Mouse (Mus musculus): Measurements from ENCODE around the gene Slc43a2. TPM values are rescaled to one million over a fixed set of nuclear protein-coding genes. Genes with fewer than 3 reads are reported as not detected.

Gene Slc43a2
- polyA plus RNA-seq, 1 experiment: 148 TPM

GRCm38 (mm10) chr11:75574378-75575123, 43.1 kb downstream of the Slc43a2 start:
- no peaks in the 10 kb centered on the region for H3K27me3 ChIP-seq (replicated peaks; ENCODE audit: control insufficient read depth, insufficient read depth, low read length)
- no peak for TF ChIP-seq CTCF (conservative IDR thresholded peaks at IDR 0.05; ENCODE audit: insufficient read depth, insufficient read length, low read depth, low read length)
- no peak for TF ChIP-seq POLR2A (IDR thresholded peaks at IDR 0.05; ENCODE audit: low read depth, low read length)
- no peak overlapping the region for H3K4me3 ChIP-seq (ENCODE audit: insufficient read depth, low read depth, low read length)
- DNase-seq: no peak
- H3K36me3 ChIP-seq (ENCODE audit: control insufficient read depth, insufficient read depth, low read length): no peaks in the 10 kb centered on the region; the same call in 1 of the 2 replicates
- no peaks in the 10 kb centered on the region; the same call in 1 of the 2 replicates for H3K4me1 ChIP-seq (ENCODE audit: control insufficient read depth, insufficient read depth, low read length)
- no peak overlapping the region for H3K27ac ChIP-seq (ENCODE audit: insufficient read depth, low read depth, low read length)
- WGBS: 92% methylated on average over 5 of the region's 5 CpGs

GRCm38 (mm10) chr11:75575560-75576123, 44.1 kb downstream of the Slc43a2 start:
- 75% methylated on average over 9 of the region's 9 CpGs for WGBS
- H3K4me3 ChIP-seq (ENCODE audit: insufficient read depth, low read depth, low read length): no peak overlapping the region
- no peaks in the 10 kb centered on the region for H3K36me3 ChIP-seq (ENCODE audit: control insufficient read depth, insufficient read depth, low read length)
- H3K27ac ChIP-seq (ENCODE audit: insufficient read depth, low read depth, low read length): no peak overlapping the region
- DNase-seq: no peak
- H3K27me3 ChIP-seq (replicated peaks; ENCODE audit: control insufficient read depth, insufficient read depth, low read length): no peaks in the 10 kb centered on the region
- H3K4me1 ChIP-seq (ENCODE audit: control insufficient read depth, insufficient read depth, low read length): no peaks in the 10 kb centered on the region; the same call in 1 of the 2 replicates
- TF ChIP-seq CTCF (conservative IDR thresholded peaks at IDR 0.05; ENCODE audit: insufficient read depth, insufficient read length, low read depth, low read length) (no peak), POLR2A (IDR thresholded peaks at IDR 0.05; ENCODE audit: low read depth, low read length) (no peak)

GRCm38 (mm10) chr11:75578609-75579008, 47.1 kb downstream of the Slc43a2 start:
- H3K4me3 ChIP-seq (ENCODE audit: insufficient read depth, low read depth, low read length): no peak overlapping the region
- 80% methylated on average over 5 of the region's 5 CpGs for WGBS
- H3K4me1 ChIP-seq (ENCODE audit: control insufficient read depth, insufficient read depth, low read length): no peaks in the 10 kb centered on the region
- no peaks in the 10 kb centered on the region for H3K36me3 ChIP-seq (ENCODE audit: control insufficient read depth, insufficient read depth, low read length)
- H3K27me3 ChIP-seq (replicated peaks; ENCODE audit: control insufficient read depth, insufficient read depth, low read length): no peaks in the 10 kb centered on the region
- DNase-seq: no peak
- no peak overlapping the region for H3K27ac ChIP-seq (ENCODE audit: insufficient read depth, low read depth, low read length)
- TF ChIP-seq CTCF (conservative IDR thresholded peaks at IDR 0.05; ENCODE audit: insufficient read depth, insufficient read length, low read depth, low read length): no peak
- TF ChIP-seq POLR2A (IDR thresholded peaks at IDR 0.05; ENCODE audit: low read depth, low read length): no peak

- 90% methylated on average over 7 of the region's 7 CpGs for WGBS
Observed at GRCm38 (mm10) chr11:75581495-75582149, 50.1 kb downstream of the Slc43a2 start.

GRCm38 (mm10) chr11:75583521-75583920, 52.0 kb downstream of the Slc43a2 start:
- H3K27me3 ChIP-seq (replicated peaks; ENCODE audit: control insufficient read depth, insufficient read depth, low read length): no peaks in the 10 kb centered on the region
- H3K27ac ChIP-seq (ENCODE audit: insufficient read depth, low read depth, low read length): no peak overlapping the region
- no peak overlapping the region for H3K4me3 ChIP-seq (ENCODE audit: insufficient read depth, low read depth, low read length)
- TF ChIP-seq CTCF (conservative IDR thresholded peaks at IDR 0.05; ENCODE audit: insufficient read depth, insufficient read length, low read depth, low read length) (no peak), POLR2A (IDR thresholded peaks at IDR 0.05; ENCODE audit: low read depth, low read length) (no peak)
- no peaks in the 10 kb centered on the region for H3K4me1 ChIP-seq (ENCODE audit: control insufficient read depth, insufficient read depth, low read length)
- WGBS: 92% methylated on average over 2 of the region's 2 CpGs
- no peak for DNase-seq
- H3K36me3 ChIP-seq (ENCODE audit: control insufficient read depth, insufficient read depth, low read length): no peaks in the 10 kb centered on the region

More at GRCm38 (mm10) chr11:75581495-75582149, 50.1 kb downstream of the Slc43a2 start:
- TF ChIP-seq POLR2A (IDR thresholded peaks at IDR 0.05; ENCODE audit: low read depth, low read length): no peak
- TF ChIP-seq CTCF (conservative IDR thresholded peaks at IDR 0.05; ENCODE audit: insufficient read depth, insufficient read length, low read depth, low read length): no peak
- no peak overlapping the region for H3K27ac ChIP-seq (ENCODE audit: insufficient read depth, low read depth, low read length)
- H3K4me1 ChIP-seq (ENCODE audit: control insufficient read depth, insufficient read depth, low read length): no peaks in the 10 kb centered on the region
- H3K36me3 ChIP-seq (ENCODE audit: control insufficient read depth, insufficient read depth, low read length): no peaks in the 10 kb centered on the region
- no peaks in the 10 kb centered on the region for H3K27me3 ChIP-seq (replicated peaks; ENCODE audit: control insufficient read depth, insufficient read depth, low read length)
- no peak overlapping the region for H3K4me3 ChIP-seq (ENCODE audit: insufficient read depth, low read depth, low read length)
- no peak for DNase-seq

- Histone ChIP-seq H3K27me3 (replicated peaks; ENCODE audit: control insufficient read depth, insufficient read depth, low read length) (no peaks in the 10 kb centered on the region), H3K36me3 (ENCODE audit: control insufficient read depth, insufficient read depth, low read length) (no peaks in the 10 kb centered on the region), H3K4me3 (ENCODE audit: insufficient read depth, low read depth, low read length) (no peak overlapping the region), H3K4me1 (ENCODE audit: control insufficient read depth, insufficient read depth, low read length) (peaks cover 4% of the 10 kb centered on the region; the same call in 1 of the 2 replicates), H3K27ac (ENCODE audit: insufficient read depth, low read depth, low read length) (no peak overlapping the region)
- no peak for TF ChIP-seq POLR2A (IDR thresholded peaks at IDR 0.05; ENCODE audit: low read depth, low read length)
- no peak for TF ChIP-seq CTCF (conservative IDR thresholded peaks at IDR 0.05; ENCODE audit: insufficient read depth, insufficient read length, low read depth, low read length)
- DNase-seq: no peak
- WGBS: 32% methylated on average over 4 of the region's 4 CpGs
Observed at GRCm38 (mm10) chr11:75585061-75585460, 53.6 kb downstream of the Slc43a2 start.

GRCm38 (mm10) chr11:75585978-75586377, 54.5 kb downstream of the Slc43a2 start:
- Histone ChIP-seq H3K27ac (ENCODE audit: insufficient read depth, low read depth, low read length) (no peak overlapping the region), H3K4me1 (ENCODE audit: control insufficient read depth, insufficient read depth, low read length) (peaks cover 4% of the 10 kb centered on the region; the same call in 1 of the 2 replicates), H3K4me3 (ENCODE audit: insufficient read depth, low read depth, low read length) (no peak overlapping the region), H3K36me3 (ENCODE audit: control insufficient read depth, insufficient read depth, low read length) (no peaks in the 10 kb centered on the region), H3K27me3 (replicated peaks; ENCODE audit: control insufficient read depth, insufficient read depth, low read length) (no peaks in the 10 kb centered on the region)
- WGBS: 93% methylated on average over 5 of the region's 5 CpGs
- TF ChIP-seq CTCF (conservative IDR thresholded peaks at IDR 0.05; ENCODE audit: insufficient read depth, insufficient read length, low read depth, low read length) (no peak), POLR2A (IDR thresholded peaks at IDR 0.05; ENCODE audit: low read depth, low read length) (no peak)
- DNase-seq: no peak

Measured in kidney, adult 2 months (tissue).